Mouse (Mus musculus) forelimb bud, embryonic 11.5 days (tissue): Measurements from ENCODE around the gene Cdk18.

Source experiments
- DNase-seq: peaks from one replicate; pipeline ENCODE4 v3.0.0-alpha.2; 2012; ENCODE audit warnings: low read depth, low spot score

The Cdk18 gene

DNA sequence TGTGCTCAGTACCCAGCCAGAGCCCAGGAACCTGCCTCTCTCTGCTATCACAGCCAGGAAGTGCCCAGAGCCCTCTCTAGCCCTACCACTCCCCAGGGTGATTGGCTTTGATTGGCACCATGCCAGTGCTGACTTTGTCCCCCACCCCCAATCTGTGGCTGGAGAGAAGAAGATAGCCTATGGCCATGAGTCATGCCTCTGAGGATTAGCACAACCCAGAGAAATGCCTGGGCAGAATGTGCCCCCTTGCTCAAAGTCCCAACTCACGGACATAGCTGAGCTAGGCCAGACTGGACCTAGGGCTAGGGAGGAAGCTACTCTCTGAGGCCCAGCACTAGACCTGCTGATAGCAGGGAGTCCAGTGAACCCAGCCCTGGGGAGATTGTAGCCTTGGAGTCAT is 10.7 kb upstream of the Cdk18 start:
- DNase-seq: no peak

DNA sequence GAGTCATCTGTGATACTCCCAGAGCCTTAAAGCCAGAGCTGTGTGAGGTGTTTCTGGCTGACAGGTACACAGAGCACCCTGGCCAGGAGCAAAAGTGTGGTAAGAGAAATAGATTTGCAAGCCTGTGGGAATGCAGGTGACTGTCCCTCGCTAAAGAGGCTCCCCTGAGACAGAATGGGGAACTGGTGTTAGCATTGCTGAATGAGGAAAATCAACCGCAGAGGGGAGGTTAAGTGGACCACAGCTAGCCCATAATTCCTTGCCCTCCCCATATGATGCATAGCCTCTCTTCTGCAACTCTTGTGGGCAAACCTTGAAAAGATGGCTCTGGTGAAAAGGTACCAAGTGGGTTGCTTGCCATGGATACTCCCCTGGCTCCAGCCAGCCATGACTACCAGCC is 9.9 kb upstream of the Cdk18 start:
- no peak for DNase-seq

DNA sequence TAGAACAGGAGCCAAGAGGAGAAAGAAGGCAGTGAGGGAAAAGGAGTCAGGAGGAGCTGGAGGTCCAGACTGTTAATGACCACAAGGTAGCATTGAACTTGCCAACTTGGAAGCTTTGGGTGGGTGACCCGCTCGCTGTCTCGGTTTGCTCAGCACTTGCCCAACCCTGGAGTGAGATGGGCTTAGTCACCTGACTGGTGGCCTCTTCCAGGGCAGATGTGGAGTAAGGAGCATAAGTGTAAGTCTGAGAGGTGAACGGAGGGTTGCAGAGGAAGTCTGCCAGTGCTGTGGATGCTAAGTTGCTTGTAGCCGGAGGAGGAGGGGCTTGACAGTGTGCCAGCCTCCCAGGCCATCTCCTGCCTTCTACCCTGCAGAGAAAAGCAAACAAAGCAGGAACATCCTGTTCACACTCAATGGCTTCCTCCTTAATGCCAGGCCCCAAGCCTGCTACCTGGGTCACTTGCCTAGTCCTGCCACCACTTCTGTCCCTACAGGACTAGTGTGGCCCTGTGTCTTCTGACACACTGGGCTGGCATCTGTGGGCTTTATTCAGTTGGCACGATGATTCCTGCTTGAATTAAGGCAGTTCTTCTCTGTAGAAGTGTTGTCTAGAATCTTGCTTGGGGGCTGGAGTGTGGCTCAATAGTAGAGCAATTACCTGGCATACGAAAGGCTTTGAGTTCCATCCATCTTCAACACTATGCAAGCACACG is 6.6 kb upstream of the Cdk18 start:
- no peak for DNase-seq

DNA sequence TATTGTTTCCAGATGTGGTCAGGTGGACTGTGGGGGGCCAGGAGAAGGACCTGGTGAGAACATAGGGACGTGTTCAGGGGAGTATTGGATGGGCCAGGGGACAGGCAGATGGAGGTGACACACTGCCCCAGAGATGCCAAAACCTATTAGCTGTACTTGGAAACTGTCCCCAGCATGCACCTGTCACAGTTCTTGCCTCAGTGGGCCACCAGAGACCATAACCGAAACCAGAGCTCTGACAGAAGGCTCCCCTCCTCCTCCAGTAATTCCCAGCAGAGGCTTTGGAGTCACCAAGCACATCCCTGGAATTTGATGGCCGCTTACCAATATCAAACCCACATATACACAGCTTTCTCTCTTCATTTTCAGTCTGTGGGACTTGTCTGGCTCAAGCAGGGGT is 5.4 kb upstream of the Cdk18 start:
- no peak for DNase-seq

DNA sequence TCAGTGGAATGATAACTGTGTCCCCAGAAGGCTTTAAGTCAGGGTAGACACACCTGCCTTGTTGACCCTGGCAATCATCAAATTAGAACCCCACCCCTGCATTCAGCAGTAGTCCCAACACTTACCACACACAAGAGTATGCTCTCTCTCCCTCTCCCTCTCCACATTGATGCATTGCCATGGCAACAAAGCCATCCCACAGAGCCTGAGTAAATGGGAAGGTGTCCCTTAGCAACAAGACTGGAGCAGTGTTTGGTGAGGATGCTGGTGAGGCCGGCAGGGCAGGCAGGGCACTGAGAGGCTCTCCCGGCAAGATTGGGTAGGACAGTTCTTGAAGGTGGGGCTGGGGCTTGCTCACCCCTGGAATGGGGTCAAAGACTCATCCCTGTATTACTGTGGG is 4.7 kb upstream of the Cdk18 start:
- peak; percentile 39 for DNase-seq

DNA sequence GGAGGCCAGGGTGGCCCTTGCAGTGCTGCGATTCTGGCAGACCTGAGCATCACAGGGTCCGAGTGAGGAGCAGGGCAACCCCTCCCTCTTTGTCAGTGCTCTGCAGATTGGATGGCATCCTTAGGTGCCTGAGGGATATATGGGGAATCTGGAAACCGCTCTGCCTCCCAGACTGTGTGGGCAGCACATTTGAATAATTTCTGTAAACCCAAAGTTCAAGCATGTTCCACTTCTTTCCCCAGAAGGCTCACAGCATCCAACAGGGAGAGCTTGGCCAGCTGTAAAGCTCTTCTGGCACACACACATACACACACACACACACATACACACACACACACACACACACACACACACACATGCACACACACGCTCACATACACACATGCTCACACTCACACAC is 4.2 kb upstream of the Cdk18 start:
- DNase-seq: no peak

DNA sequence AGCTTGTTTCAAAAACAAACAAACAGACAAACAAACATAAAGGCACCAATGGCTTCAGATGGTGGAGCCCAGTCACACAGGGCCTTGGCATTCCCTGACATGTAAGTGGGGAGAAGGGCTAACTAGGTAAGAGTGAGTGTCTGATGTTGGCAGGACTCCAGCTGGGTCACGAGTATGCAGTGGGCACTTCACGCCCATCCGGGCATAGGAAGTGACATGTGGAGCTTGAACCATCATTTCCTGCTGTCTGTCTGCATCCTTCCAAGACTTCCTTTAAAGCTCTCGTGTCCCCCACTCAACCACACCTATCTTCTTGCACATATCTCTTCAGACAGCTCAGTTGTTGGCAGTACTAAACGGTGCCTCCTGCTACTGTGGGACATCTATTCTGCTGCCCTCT is 3.6 kb upstream of the Cdk18 start:
- DNase-seq: no peak

DNA sequence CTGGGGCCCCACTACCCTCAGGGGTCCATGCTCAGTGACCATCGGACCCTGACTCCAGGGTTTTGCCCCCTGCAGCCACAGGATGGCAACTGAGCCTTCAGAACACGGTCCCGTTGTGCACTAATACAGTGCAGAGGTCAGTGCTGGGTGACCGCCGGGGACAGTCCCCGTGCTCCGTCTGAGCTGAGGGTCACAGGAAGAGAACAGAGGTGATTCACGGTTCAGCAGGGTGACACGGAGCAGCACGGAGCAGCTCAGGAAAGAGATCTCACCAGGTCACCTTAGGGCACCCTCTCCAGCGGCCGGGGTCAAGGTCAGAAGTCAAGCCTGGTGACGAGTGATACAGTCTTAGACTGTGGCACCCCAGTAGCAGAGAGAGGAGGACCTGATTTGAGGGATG is 2.3 kb upstream of the Cdk18 start:
- no peak for DNase-seq

DNA sequence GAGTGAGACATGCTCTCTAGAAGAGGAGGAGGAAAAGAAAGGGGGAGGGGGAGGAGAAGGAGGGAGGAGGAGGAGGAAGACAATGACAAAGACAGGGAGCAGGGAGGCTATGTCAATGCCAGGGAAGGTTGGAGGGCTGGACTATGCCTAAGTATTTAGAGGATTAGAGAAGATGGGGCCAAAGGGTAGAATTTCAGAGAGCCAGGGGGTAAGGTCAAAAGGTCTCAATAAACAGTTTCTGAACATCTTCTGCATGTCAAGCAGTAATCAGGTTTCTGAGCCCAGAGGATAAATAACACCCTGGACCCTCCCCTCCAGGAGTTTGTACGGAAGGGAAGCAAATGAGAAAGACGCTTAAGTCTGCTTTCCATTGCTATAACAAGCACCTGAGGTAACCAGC is 1.7 kb upstream of the Cdk18 start:
- DNase-seq: no peak

DNA sequence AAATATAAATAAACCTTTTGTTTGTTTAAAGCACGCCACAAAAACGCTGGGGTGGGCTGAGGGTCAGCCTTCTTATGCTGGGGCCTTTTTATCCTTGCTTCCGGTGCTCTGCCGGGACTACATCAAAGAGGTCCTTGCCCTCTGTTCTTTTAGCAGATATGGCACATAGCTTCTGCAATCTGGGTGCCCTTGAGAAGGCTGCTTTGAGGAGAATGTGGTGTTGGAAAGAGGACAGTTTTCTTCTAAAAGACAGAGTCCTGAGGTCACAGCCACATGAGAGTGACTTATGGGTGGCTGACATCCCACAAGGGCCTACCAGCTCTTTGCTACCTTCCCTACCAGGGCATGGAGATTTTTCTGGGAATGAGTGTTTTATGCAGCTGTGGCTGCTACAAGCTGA is 1.1 kb upstream of the Cdk18 start:
- no peak for DNase-seq

DNA sequence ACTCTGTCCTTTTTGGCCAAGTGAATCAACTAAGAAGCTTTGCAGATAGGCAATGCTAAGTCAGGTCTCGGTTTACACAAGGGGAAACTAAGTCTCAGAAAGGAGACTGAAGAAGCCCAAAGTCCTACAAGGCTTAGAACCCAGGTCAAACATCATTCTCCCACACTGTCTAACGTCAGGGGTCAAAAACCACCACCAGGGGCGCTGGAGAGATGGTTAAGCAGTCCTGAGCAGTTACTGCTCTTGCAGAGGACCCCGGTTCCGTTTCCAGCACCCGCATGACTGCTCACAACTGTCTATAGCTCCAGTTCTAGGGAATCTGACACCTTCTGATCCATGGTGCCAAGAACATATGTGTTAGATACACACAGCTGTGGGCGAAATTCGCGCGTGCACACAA is 687 bp upstream of the Cdk18 start:
- peak; percentile 52 for DNase-seq

DNA sequence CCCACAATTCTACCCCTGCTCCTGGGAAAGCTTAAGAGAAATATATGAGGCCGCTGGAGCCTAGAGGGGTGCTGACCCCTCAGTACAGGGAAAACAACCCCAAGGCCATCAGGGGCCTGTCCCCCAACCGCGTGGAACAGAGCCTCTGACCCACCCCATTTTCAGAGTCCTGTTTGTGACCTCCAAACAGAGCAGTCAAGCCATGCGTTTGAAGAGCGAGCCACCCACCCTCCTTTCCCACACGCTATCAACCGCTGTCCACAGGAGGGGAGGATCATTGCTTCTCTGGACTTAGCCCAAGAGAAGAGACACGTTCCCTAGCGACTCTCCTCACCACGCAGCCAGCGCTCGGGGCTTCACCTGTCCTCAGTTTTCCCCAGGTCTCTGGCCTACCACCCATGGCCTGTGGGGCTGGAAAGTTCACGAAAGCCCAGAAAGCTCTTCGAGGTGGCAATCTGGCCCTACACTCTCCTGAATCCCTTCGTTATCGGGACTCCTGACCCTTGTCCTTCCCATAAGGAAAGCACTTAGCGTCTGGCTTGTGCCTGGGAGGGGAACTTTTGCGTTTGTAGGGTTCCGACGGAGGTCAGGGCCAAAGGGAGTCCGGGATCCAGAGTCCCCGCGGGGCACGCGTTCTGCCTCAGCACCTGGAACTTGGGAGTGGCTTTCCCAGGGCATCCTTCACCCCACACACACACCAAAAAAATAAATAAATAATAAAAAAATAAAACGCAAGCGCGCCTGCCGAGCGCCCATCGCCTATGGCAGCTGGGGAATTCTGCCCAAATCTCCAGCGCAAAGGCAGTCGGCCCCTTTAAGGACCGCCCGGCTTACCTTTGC is 688 bp downstream of the Cdk18 start:
- no peak for DNase-seq

DNA sequence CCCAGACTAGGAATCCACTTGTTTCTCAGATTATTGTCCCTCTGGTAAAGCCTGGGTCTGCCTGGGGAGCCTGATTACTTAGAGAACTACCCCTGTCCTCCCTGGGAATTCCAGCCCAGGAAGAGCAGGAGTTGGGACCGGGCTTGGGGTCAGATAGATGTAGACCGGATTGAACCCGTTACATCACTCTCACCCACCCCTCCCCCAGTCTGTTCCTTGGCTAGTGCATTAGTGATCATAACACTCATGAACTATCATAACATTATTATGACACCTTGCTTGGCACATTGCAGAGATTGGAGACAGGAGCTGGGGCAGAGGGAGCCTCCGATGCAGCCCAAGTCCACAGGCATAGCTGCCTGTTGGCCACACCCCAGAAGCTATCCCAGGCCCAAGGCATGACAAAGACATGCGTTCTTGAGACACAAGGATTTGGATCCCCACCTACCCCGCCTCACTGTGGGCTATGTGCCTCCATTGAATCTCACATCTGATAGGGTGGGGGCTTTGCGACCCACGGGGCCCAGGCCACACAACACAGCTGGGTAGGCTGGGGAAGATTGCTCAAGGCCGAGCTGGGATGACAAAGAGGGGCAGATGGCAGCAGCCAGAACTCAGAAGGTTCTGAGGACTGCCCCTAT is 1.4 kb downstream of the Cdk18 start:
- no peak for DNase-seq

DNA sequence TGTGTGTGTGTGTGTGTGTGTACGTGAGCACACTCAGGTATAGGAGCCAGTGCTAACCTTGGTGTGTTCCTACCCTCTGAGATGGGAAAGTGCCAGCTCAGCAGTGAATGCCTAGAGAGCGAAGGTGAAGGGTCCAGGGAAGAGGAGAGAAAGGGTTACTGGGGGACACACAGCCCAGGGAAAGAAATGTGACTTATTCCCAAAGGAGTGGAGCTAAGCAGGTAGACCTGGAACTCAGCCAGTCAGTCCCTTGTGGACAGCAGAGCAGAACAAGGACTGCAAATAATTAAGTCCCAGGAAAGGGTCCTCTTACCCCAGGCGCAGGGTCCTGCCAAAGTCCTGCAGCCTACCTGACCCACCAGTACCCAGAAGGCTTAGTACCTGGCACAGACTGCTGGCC is 2.6 kb downstream of the Cdk18 start:
- no peak for DNase-seq

DNA sequence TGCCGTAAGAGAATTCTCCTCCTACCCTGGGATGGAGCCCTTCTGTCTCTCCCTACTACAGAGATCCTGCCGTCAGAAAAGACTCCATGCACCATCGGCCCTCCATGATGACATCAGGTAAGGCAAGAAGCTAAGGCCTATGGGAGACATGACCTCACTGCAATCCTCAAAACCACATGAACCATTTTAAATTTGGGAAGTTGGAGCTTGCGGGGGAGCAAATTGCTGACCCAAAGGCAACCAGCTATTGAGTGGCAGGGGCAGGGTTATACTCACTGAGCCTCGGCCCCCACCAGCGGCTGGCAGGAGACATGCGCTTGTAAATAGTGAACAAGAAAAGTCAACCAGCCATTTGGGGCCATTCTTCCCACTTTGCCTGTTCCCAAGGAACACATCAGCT is 3.9 kb downstream of the Cdk18 start:
- DNase-seq: no peak

DNA sequence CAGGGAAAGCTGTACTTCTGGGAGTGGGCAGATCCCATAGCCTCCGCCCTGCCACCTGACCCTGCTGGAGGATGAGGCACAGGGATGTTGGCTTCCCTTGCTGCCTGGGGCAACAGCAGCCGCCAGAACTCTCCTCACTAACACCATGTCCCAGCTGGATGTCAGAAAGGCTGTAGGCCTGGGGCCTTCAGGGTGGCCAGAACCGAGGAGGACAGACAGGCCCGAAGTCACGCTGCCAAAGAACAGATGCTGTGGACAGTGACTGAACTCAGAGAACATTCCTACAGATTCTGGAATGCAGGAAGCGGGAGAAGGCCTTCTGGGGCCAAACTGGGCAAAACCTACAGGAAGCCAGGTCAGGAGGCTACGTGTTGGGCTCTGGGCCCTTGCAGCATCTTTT is 11.2 kb downstream of the Cdk18 start:
- DNase-seq: no peak

DNA sequence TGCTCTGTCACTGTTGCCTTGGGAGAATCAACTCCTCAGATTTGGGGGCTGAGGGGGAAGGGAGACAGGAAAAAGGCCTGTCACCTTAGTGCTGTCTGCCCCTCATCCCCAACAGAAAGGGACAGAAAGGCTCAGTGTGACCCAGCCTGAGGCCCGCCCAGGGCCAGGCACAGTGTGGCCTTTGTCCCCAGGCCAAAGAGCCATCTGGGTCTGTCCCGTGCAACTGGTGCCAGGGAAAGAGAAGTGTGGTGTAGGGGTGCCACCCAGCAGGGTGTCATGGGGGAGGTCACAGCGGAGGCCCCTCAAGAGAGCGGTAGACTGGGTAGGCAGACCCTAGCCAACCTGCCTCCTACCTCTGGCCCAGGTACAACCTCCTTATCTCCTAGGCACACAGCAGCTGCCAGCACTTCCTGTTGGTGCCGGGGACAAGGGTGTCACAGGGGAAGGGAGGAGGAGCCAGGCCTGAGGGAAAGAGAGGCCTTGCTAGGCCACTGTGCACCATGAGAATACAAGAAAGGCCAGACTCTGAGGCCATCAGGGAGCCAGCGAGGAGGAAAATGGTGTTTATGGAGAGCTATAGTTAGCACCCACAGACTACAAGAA is 13.6 kb downstream of the Cdk18 start:
- no peak for DNase-seq

DNA sequence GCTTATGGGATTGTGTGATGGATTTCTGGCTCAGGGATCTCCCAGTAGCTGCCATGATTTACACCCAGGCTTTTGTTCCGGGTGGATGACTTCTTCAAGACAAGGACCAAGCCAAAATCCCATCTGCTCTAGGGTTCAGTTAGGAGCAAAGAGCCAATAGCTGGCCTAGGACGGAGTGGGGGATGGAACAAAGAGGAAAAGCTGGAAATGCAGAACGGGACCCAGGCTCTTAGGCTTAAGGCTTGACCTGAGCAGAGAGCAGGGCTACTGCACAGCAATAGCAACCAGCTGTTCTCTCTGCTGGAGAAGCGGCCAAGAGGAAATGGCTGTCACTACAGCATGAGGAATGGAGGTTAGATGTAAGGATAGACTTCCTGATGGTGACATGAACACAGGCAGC is 14.2 kb downstream of the Cdk18 start:
- DNase-seq: no peak

DNA sequence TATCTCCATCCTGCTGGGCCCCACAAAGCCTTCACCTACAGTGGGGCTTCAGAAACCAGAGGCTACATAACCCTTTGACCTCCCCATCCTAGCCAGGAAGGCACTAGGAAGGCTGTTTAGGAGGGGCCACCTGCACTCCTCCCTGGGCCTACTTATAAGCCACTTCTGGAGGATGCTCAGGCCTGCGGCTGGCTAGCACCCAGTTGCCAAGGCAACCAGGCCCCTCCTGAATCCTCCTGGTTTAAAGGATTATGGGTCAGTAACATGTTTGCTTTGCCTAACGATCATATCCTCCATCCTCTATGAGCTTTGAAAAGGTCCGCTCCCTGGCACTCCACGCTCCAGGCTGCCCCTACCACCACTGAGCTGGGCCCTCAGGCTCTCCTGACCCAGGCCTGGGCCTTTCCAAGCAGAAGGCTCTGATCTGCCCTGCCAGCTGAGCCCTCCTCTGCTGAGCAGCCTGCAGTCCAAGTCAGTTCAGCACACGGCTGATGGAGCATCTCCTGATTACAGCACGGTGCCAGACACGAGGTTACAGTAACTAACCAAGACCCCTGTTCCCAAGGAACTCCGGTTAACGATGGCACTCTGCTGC is 16.0 kb downstream of the Cdk18 start:
- no peak for DNase-seq

DNA sequence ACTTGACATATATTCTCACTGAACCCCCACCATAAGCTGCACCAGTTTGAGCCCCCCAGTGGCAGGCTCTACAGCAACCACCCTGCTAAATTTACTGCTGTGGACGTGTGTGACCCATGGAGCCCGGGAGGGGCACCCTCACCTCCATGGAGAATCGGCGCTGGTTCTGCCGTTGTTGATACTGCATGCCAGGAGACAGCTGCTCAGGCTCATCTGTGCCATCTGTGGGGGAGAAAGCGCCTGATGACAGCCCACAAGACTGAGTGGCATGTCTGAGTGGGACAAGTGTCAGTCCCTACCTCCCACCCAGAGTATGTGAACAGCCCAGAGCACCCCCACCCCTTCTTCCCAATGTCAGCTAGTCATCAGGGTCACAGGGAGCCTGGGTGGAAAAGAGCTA is 17.6 kb downstream of the Cdk18 start:
- no peak for DNase-seq

DNA sequence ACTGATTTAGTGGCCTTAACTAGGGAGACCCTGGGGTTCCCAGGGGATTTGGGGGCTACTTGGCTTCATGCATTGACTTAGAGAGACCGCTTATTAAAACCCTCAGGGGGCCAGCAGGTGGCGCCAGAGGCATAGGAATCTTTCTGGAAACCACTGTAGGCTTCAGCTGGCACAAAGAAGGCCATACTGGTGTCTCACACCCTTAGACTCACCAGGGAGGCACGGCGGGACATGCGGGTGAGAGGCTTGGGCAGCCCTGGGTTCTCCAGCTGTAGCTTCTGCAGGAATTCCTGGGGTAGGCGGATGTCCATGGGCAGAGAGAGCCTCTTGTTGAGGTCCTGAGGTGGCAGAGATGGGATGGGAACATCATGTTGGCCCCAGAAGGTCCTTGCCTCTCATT is 18.2 kb downstream of the Cdk18 start:
- DNase-seq: peak; percentile 86

DNA sequence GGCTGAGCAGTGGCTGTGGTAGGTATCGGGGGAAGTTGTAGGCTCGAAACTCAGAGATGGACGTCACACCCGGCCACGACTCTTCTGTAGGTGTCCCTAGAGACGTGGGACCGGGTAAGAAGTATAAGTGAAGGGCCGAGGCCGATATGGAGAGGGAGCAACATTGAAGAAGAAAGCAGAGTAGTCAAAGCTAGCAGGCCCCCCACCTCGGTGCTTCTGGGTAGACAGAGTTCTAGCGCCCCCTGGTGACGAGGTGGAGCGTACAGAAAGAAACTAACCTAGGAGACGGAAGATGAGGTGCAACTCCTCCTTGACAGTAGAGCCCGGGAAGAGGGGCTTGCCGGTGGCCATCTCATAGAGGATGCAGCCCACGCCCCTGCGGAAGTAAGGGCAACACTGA is 22.9 kb downstream of the Cdk18 start:
- DNase-seq: peak; percentile 57
